Mouse (Mus musculus): ENCODE results near the gene Ehd1. TPM values are rescaled to one million over a fixed set of nuclear protein-coding genes. Genes with fewer than 3 reads are reported as not detected.

Ehd1 gene
- polyA plus RNA-seq, 2 experiments, result 38.0 to 81.6 TPM

- TF ChIP-seq EP300 (IDR thresholded peaks at IDR 0.05; ENCODE audit: low read depth), result no peak
- 0 out of 2 replicates have a peak, but pooled peaks have one; percentile 11 for TF ChIP-seq CTCF (IDR thresholded peaks at IDR 0.05; ENCODE audit: low read depth)
- Histone ChIP-seq H3K27ac (peak overlapping the region; percentile 64), H3K4me1 (replicated peaks; ENCODE audit: control insufficient read depth in 2 of 2, insufficient read depth in 2 of 2, low read length in 1 of 2) (peaks cover 56 to 66% of the 10 kb centered on the region in 2 experiments), H3K36me3 (replicated peaks; ENCODE audit: control insufficient read depth, insufficient read depth, low read depth) (peaks cover 40% of the 10 kb centered on the region), H3K4me2 (ENCODE audit: low read depth) (peak overlapping the region; percentile 97), H3K9ac (replicated peaks) (peak overlapping the region; percentile 80), H3K27me3 (ENCODE audit: control insufficient read depth, insufficient read depth, low read length) (no peaks in the 10 kb centered on the region), H3K9me3 (ENCODE audit: control insufficient read depth, low read length) (no peaks in the 10 kb centered on the region), H3K4me3 (ENCODE audit: insufficient read depth in 1 of 2, low read depth in 2 of 2, low read length in 2 of 2) (peak overlapping the region; percentile 69 to 77)
- no peak for DNase-seq (ENCODE audit: low read depth in 3 of 3, low spot score in 3 of 3)
- 32% methylated on average over 6 of the region's 6 CpGs for WGBS (ENCODE audit: insufficient replicate concordance)
- no peak for ATAC-seq (ENCODE audit: insufficient read depth)
These were observed 2.0 kb downstream of the Ehd1 start for GRCm38 (mm10) chr19:6278439-6279073.

- ATAC-seq (ENCODE audit: insufficient read depth), result no peak
- Histone ChIP-seq H3K9me3 (ENCODE audit: control insufficient read depth, low read length) (no peaks in the 10 kb centered on the region), H3K27ac (peak overlapping the region; percentile 64), H3K36me3 (replicated peaks; ENCODE audit: control insufficient read depth, insufficient read depth, low read depth) (peaks cover 47% of the 10 kb centered on the region), H3K4me2 (ENCODE audit: low read depth) (peak overlapping the region; percentile 97), H3K4me1 (replicated peaks; ENCODE audit: control insufficient read depth in 2 of 2, insufficient read depth in 2 of 2, low read length in 1 of 2) (peaks cover 66 to 77% of the 10 kb centered on the region in 2 experiments), H3K4me3 (ENCODE audit: insufficient read depth in 1 of 2, low read depth in 2 of 2, low read length in 2 of 2) (peak overlapping the region; percentile 22 to 77; a peak in 3 of 4 replicates), H3K27me3 (ENCODE audit: control insufficient read depth, insufficient read depth, low read length) (no peaks in the 10 kb centered on the region), H3K9ac (replicated peaks) (peak overlapping the region; percentile 80)
- DNase-seq (ENCODE audit: low read depth in 3 of 3, low spot score in 3 of 3), result no peak
- TF ChIP-seq EP300 (IDR thresholded peaks at IDR 0.05; ENCODE audit: low read depth) (no peak), CTCF (IDR thresholded peaks at IDR 0.05; ENCODE audit: low read depth) (no peak)
- 81% methylated on average over 6 of the region's 6 CpGs for WGBS (ENCODE audit: insufficient replicate concordance)
These were observed 3.1 kb downstream of the Ehd1 start for GRCm38 (mm10) chr19:6279481-6280144.

DNA sequence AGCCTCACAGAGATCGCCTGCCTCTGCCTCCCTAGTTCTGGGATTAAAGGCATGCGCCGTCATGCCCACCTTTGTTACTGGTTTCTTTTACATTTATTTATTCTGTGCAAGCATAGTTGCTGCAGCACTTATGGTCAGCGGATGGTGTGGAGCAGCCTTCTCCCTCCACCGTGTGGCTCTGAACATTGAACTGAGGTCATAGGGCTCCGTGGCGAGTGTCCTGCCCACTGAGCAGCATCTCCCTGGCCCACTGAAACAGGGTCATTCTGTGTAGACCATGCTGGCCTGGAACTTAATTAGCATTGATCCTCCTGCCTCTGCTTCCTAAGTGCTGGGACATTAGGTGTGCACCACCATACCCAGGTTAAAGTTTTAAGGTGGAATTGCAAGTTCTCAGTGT lies 4.0 kb downstream of the Ehd1 start:
- DNase-seq (ENCODE audit: low read depth in 3 of 3, low spot score in 3 of 3) (no peak), ATAC-seq (ENCODE audit: insufficient read depth) (no peak)
- WGBS (ENCODE audit: insufficient replicate concordance), result 74% methylated on average over 7 of the region's 7 CpGs
- Histone ChIP-seq H3K4me1 (replicated peaks; ENCODE audit: control insufficient read depth in 2 of 2, insufficient read depth in 2 of 2, low read length in 1 of 2) (peaks cover 73 to 82% of the 10 kb centered on the region in 2 experiments), H3K27me3 (ENCODE audit: control insufficient read depth, insufficient read depth, low read length) (no peaks in the 10 kb centered on the region), H3K9me3 (ENCODE audit: control insufficient read depth, low read length) (no peaks in the 10 kb centered on the region), H3K4me2 (ENCODE audit: low read depth) (peak overlapping the region; percentile 97), H3K36me3 (replicated peaks; ENCODE audit: control insufficient read depth, insufficient read depth, low read depth) (peaks cover 47% of the 10 kb centered on the region), H3K27ac (peak overlapping the region; percentile 14), H3K4me3 (ENCODE audit: insufficient read depth in 1 of 2, low read depth in 2 of 2, low read length in 2 of 2) (no peak overlapping the region), H3K9ac (replicated peaks) (peak overlapping the region; percentile 6; the same call in 1 of the 2 replicates)
- TF ChIP-seq EP300 (IDR thresholded peaks at IDR 0.05; ENCODE audit: low read depth) (no peak), CTCF (IDR thresholded peaks at IDR 0.05; ENCODE audit: low read depth) (no peak)

DNA sequence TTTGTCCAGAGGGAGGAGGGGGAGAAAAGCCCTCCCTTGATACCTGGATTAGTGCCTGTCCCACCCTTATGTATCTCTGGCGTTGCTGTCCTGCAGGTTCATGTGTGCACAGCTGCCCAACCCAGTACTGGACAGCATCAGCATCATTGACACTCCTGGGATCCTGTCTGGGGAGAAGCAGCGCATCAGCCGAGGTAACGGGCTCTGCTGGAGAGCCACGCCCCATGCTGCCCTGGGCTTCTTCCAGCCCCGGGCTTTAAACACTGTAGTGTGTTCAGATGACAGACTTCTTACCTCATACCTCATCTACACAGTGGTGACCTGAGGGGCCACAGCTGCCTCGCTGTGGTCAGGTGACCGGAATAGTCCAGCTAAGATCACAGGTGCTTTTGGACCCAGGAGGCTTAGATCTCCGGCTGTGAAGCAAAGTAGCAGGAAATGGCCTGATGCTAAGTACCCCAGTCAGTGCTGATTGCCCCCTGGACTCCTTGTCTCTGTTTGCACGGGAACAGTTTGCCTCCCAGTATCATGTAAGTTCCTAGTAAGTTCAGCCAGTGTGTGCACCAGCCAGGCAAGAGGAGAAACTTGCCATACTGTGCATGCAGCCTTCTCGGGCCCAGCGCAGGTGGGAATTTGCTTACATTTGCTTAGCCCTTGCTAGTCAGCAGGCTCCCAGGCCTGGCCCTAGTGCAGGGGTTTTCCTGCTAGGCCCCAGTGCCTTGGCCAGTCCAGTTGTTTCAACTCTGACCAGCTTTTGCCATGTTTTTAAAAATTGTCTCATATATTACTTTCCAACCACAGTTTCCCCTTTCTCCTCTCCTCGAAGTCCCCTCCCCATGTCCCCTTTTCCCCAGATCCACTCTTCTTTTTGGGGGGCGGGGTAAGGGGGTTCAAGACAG lies 4.8 kb downstream of the Ehd1 start:
- TF ChIP-seq EP300 (IDR thresholded peaks at IDR 0.05; ENCODE audit: low read depth) (no peak), CTCF (IDR thresholded peaks at IDR 0.05; ENCODE audit: low read depth) (no peak)
- DNase-seq (ENCODE audit: low read depth in 3 of 3, low spot score in 3 of 3) (no peak), ATAC-seq (ENCODE audit: insufficient read depth) (no peak)
- H3K4me1 ChIP-seq (replicated peaks; ENCODE audit: control insufficient read depth in 2 of 2, insufficient read depth in 2 of 2, low read length in 1 of 2), result peaks cover 78 to 83% of the 10 kb centered on the region in 2 experiments
- H3K4me3 ChIP-seq (ENCODE audit: insufficient read depth in 1 of 2, low read depth in 2 of 2, low read length in 2 of 2), result no peak overlapping the region
- peak overlapping the region; percentile 29 for H3K27ac ChIP-seq
- H3K4me2 ChIP-seq (ENCODE audit: low read depth), result peak overlapping the region; percentile 97; the same call in 1 of the 2 replicates
- H3K36me3 ChIP-seq (replicated peaks; ENCODE audit: control insufficient read depth, insufficient read depth, low read depth), result peaks cover 47% of the 10 kb centered on the region
- no peaks in the 10 kb centered on the region for H3K27me3 ChIP-seq (ENCODE audit: control insufficient read depth, insufficient read depth, low read length)
- no peaks in the 10 kb centered on the region for H3K9me3 ChIP-seq (ENCODE audit: control insufficient read depth, low read length)
- peak overlapping the region; percentile 23 for H3K9ac ChIP-seq (replicated peaks)
- 65% methylated on average over 14 of the region's 14 CpGs for WGBS (ENCODE audit: insufficient replicate concordance)

Data from liver, embryonic 14.5 days (tissue).